Comparison of ENCODE assay signal across 8 mouse cellular contexts in genomic region chr2:105016192-105016966, GRCm38 (mm10). TPM values are rescaled to one million over a fixed set of nuclear protein-coding genes. Genes with fewer than 3 reads are reported as not detected.
A peak's percentile ranks its signal among the peaks of the same experiment; 100 is the strongest.
DNase-seq lines count a peak whose midpoint lies in the region; ATAC-seq and TF ChIP-seq lines count a peak whose summit lies in the region.

No protein-coding gene starts in this region.

- DNase-seq in embryo, embryonic 10.5 days (ENCODE audit: low spot score) = peak; percentile 8
- DNase-seq in embryo, embryonic 11 days = no peak
- DNase-seq in 416B (ENCODE audit: low read depth) = peak; percentile 22
- no peak for DNase-seq in cerebellum, adult 11 months
- no peak for DNase-seq in adrenal gland, postnatal 36 days

- H3K4me2 ChIP-seq in limb, embryonic 12.5 days = peak overlapping the region; percentile 79
- H3K4me2 ChIP-seq in stomach, embryonic 14.5 days (replicated peaks; ENCODE audit: low read depth, low read length) = peak overlapping the region; percentile 62

- no peak for TF ChIP-seq CTCF in embryonic fibroblast, embryonic 13.5 days (IDR thresholded peaks at IDR 0.05; ENCODE audit: borderline replicate concordance, insufficient read depth, low read length)

- ATAC-seq in limb, embryonic 12.5 days (ENCODE audit: insufficient number of reproducible peaks, insufficient read depth, low FRiP score, low TSS enrichment, low read depth) = peak; percentile 74; the same call in 1 of the 2 replicates
- ATAC-seq in stomach, embryonic 14.5 days (ENCODE audit: insufficient number of reproducible peaks, insufficient read depth, low FRiP score, low read depth) = peak; percentile 74

- under 1% methylated on average over 41 of the region's 43 CpGs for WGBS in limb, embryonic 12.5 days
- 1% methylated on average over 43 of the region's 43 CpGs for WGBS in stomach, embryonic 14.5 days

- no peak for TF ChIP-seq POLR2A in embryonic fibroblast, embryonic 13.5 days (IDR thresholded peaks at IDR 0.05; ENCODE audit: low read depth, low read length)

- no peaks in the 10 kb centered on the region for H3K4me1 ChIP-seq in embryonic fibroblast, embryonic 13.5 days (ENCODE audit: control insufficient read depth, insufficient read depth, low read length)
- H3K4me1 ChIP-seq in limb, embryonic 12.5 days (replicated peaks) = peaks cover 8% of the 10 kb centered on the region
- H3K4me1 ChIP-seq in stomach, embryonic 14.5 days (ENCODE audit: control insufficient read depth, insufficient read depth, low read length) = peaks cover 4% of the 10 kb centered on the region; the same call in 1 of the 2 replicates

- peak overlapping the region; percentile 91 for H3K9ac ChIP-seq in limb, embryonic 12.5 days (replicated peaks)
- peak overlapping the region; percentile 89 for H3K9ac ChIP-seq in stomach, embryonic 14.5 days (replicated peaks; ENCODE audit: low read depth, low read length)

- H3K4me3 ChIP-seq in embryonic fibroblast, embryonic 13.5 days (ENCODE audit: insufficient read depth, low read length) = peak overlapping the region; percentile 90
- H3K4me3 ChIP-seq in limb, embryonic 12.5 days (replicated peaks) = peak overlapping the region; percentile 94
- H3K4me3 ChIP-seq in stomach, embryonic 14.5 days (ENCODE audit: low read depth, low read length) = peak overlapping the region; percentile 82

- no peaks in the 10 kb centered on the region for H3K27me3 ChIP-seq in limb, embryonic 12.5 days
- H3K27me3 ChIP-seq in stomach, embryonic 14.5 days (ENCODE audit: control insufficient read depth, insufficient read depth, low read length) = no peaks in the 10 kb centered on the region

- H3K27ac ChIP-seq in embryonic fibroblast, embryonic 13.5 days (ENCODE audit: insufficient read depth, low read length) = peak overlapping the region; percentile 31; the same call in 1 of the 2 replicates
- peak overlapping the region; percentile 78 for H3K27ac ChIP-seq in limb, embryonic 12.5 days
- no peak overlapping the region for H3K27ac ChIP-seq in stomach, embryonic 14.5 days (ENCODE audit: low read length)

- H3K9me3 ChIP-seq in limb, embryonic 12.5 days = no peaks in the 10 kb centered on the region
- H3K9me3 ChIP-seq in stomach, embryonic 14.5 days (ENCODE audit: control insufficient read depth, low read depth, low read length) = no peaks in the 10 kb centered on the region

- peaks cover 24% of the 10 kb centered on the region for H3K36me3 ChIP-seq in limb, embryonic 12.5 days
- H3K36me3 ChIP-seq in stomach, embryonic 14.5 days (ENCODE audit: control insufficient read depth, insufficient read depth, low read length) = peaks cover 19% of the 10 kb centered on the region

RNA-seq across cellular contexts. Expression of gene Eif3m, which starts 0.5 kb away (rescaled TPM):
- polyA plus RNA-seq in embryonic fibroblast, embryonic 13.5 days (2011; ENCODE audit: insufficient read length, low read depth, missing spikeins) = 209 and 215 TPM in 2 replicates
- 311 and 313 TPM in 2 replicates for polyA plus RNA-seq in limb, embryonic 12.5 days (2016; fragmentation: Nextera tagmentation; extraction: Ambion mirVana)
- 300 and 304 TPM in 2 replicates for polyA plus RNA-seq in stomach, embryonic 14.5 days (2014; fragmentation: Nextera tagmentation; extraction: Ambion mirVana)
- total RNA-seq in adrenal gland, postnatal 36 days (2021) = 100 to 1,000 TPM; 156 to 163 TPM

Comparison
In these comparisons a context has a peak if more than half of its experiments do, and no peak if none do; other contexts are left out.
1. DNase-seq: peak in embryo, embryonic 10.5 days (single experiment) and 416B (single experiment); none in embryo, embryonic 11 days (single experiment), cerebellum, adult 11 months (single experiment) and adrenal gland, postnatal 36 days (0 of 2).
2. Peak in every context shown above with its lines, with median percentiles within 50 percentile points of each other: H3K4me3 ChIP-seq.